Mouse (Mus musculus) liver, adult 2 months (tissue): ENCODE measurements around the gene Gins2. TPM values are rescaled to one million over a fixed set of nuclear protein-coding genes. Genes with fewer than 3 reads are reported as not detected.
A peak's percentile ranks its signal among the peaks of the same experiment; 100 is the strongest.

Experiments
- DNase-seq: peaks from one replicate; pipeline ENCODE4 v3.0.0-alpha.2; 2011; ENCODE audit warnings: low read depth, low spot score; ENCODE audit errors: extremely low read depth
- H3K27ac ChIP-seq: fragments of 200-500 bp; replicated peaks from 2 replicates; pipeline ENCODE4 v1.5.1; 2012; ENCODE audit warnings: low read depth, mild to moderate bottlenecking, control low read depth, inconsistent platforms, low read length; ENCODE audit not compliant: insufficient read depth
- H3K27me3 ChIP-seq: fragments of 200-500 bp; 2 replicates; pipeline ENCODE4 v1.6.1; 2012; ENCODE audit warnings: mild to moderate bottlenecking, moderate library complexity, low read length, inconsistent platforms; ENCODE audit not compliant: control insufficient read depth, insufficient read depth
- H3K36me3 ChIP-seq: fragments of 200-500 bp; 2 replicates; pipeline ENCODE4 v1.6.1; 2012; ENCODE audit warnings: low read length, inconsistent platforms; ENCODE audit not compliant: control insufficient read depth, insufficient read depth
- H3K4me1 ChIP-seq: fragments of 200-500 bp; 2 replicates; pipeline ENCODE4 v1.6.1; 2011; ENCODE audit warnings: low read length; ENCODE audit not compliant: control insufficient read depth, insufficient read depth
- H3K4me3 ChIP-seq: fragments of 200-500 bp; 2 replicates; pipeline ENCODE4 v1.5.1; 2011; ENCODE audit warnings: low read depth, mild to moderate bottlenecking, control low read depth, low read length, moderate library complexity; ENCODE audit not compliant: insufficient read depth
- H3K79me2 ChIP-seq: fragments of 200-500 bp; 2 replicates; pipeline ENCODE4 v1.6.1; 2012; ENCODE audit warnings: inconsistent platforms, mild to moderate bottlenecking, low read length, moderate library complexity; ENCODE audit not compliant: control insufficient read depth, insufficient read depth
- H3K9ac ChIP-seq: fragments of 200-500 bp; 2 replicates; pipeline ENCODE4 v1.6.1; 2012; ENCODE audit warnings: low read depth, mild to moderate bottlenecking, control low read depth, inconsistent platforms, low read length
- CTCF ChIP-seq: fragments of 200-500 bp; IDR thresholded peaks from 2 replicates; pipeline ENCODE4 v1.5.1; 2011; ENCODE audit warnings: low read depth, low read length, control low read depth
- POLR2A ChIP-seq: fragments of 200-500 bp; IDR thresholded peaks from 2 replicates; pipeline ENCODE4 v1.6.1; 2011; ENCODE audit warnings: low read length, control low read depth; ENCODE audit not compliant: insufficient read depth; ENCODE audit errors: extremely low read depth
- WGBS: fragments of 180-500 bp; shearing (Covaris S2); methylation state at CpG from one replicate; pipeline ENCODE4 v1.1.7; 2018; 5-methylcytosine and 5-hydroxymethylcytosine counted together
- polyA plus RNA-seq: library from polyadenylated mRNA; depleted of rRNA; stranded (reverse); fragments of >200 nt; gene quantifications from 2 replicates; pipeline ENCODE4 v1.2.3, GENCODE M21; 2012
- total RNA-seq: library from RNA; depleted of rRNA; stranded (reverse); fragments of >200 nt; gene quantifications from 2 replicates; pipeline ENCODE4 v1.2.3, GENCODE M21; 2014

Gene Gins2
- total and polyA plus RNA-seq, 2 experiments: 0.37 to 1.9 TPM

DNA sequence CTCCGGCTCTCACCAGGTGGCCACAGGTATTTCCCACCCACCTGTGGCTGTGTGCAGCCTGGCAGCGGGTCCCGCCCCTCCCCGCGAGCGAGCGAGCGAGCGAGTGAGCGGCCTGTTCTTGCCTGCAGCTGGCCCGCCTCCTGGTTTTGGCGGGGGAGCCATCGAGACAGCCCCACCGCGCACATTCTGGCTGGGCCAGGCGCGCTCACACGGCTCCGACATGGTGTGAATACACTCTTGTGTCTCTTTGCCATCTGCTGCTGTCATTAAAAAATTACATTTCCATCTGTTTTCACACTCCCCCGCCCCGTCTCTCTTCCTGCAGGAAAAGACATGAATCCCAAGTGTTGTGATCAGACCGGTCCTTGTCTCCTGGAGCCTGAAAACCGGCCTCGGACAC, 9.5 kb upstream of the Gins2 start:
- no peak overlapping the region for H3K4me3 ChIP-seq
- no peak for DNase-seq
- WGBS: 71% methylated on average over 24 of the region's 24 CpGs
- H3K36me3 ChIP-seq: no peaks in the 10 kb centered on the region
- H3K27me3 ChIP-seq: no peaks in the 10 kb centered on the region
- H3K4me1 ChIP-seq: no peaks in the 10 kb centered on the region
- H3K79me2 ChIP-seq: no peaks in the 10 kb centered on the region
- TF ChIP-seq CTCF (no peak), POLR2A (no peak)
- H3K27ac ChIP-seq: no peak overlapping the region
- H3K9ac ChIP-seq: no peak overlapping the region

DNA sequence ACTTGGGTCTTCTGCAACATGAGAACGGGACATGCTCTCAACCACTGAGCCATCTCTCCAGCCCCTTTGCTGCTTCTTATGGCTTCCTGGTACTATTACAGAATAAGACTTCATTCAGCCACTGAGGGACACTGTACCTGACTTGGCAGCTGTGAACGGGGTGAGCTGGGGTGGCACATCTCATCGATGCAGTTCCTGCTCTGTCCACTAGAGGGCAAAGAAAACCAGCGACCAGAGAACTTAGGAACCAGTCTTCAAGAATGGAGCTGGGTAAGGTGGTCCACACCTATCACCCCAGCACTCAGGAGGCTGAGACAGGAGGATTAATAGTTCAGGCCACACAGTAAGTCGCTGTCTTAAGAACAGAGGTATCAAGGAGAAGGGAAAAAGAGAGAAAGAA, 6.9 kb upstream of the Gins2 start:
- TF ChIP-seq CTCF (peak; percentile 85), POLR2A (no peak)
- H3K9ac ChIP-seq: no peak overlapping the region
- H3K36me3 ChIP-seq: no peaks in the 10 kb centered on the region
- peak; percentile 52 for DNase-seq
- no peak overlapping the region for H3K27ac ChIP-seq
- H3K4me3 ChIP-seq: no peak overlapping the region
- no peaks in the 10 kb centered on the region for H3K27me3 ChIP-seq
- no peaks in the 10 kb centered on the region for H3K4me1 ChIP-seq
- H3K79me2 ChIP-seq: no peaks in the 10 kb centered on the region
- WGBS: 11% methylated on average over 5 of the region's 5 CpGs

DNA sequence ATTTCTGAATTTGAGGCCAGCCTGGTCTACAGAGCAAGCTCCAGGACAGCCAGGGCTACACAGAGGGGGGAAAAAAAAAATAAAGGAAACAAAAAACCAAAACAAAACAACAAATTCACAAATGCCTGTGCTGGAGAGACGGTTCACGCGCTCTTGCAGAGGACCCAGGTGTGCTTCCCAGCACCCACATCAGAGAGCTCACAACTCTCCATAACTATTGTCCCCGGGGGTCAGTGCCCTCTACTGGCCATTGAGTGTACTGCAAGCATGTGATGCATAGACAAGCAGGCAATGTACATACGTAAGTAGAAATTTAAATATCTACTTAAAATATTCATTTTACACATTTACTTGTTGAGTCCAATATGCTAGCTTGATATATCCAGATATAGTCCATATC, 5.5 kb upstream of the Gins2 start:
- Histone ChIP-seq H3K4me3 (no peak overlapping the region), H3K27me3 (no peaks in the 10 kb centered on the region), H3K79me2 (no peaks in the 10 kb centered on the region), H3K4me1 (0 out of 2 replicates have a peak, but pooled peaks cover 1% of the 10 kb centered on the region), H3K36me3 (no peaks in the 10 kb centered on the region), H3K9ac (no peak overlapping the region), H3K27ac (no peak overlapping the region)
- whole genome bisulfite sequencing: 85% methylated on average over 5 of the region's 5 CpGs
- no peak for DNase-seq
- TF ChIP-seq CTCF (peak; percentile 67), POLR2A (no peak)

DNA sequence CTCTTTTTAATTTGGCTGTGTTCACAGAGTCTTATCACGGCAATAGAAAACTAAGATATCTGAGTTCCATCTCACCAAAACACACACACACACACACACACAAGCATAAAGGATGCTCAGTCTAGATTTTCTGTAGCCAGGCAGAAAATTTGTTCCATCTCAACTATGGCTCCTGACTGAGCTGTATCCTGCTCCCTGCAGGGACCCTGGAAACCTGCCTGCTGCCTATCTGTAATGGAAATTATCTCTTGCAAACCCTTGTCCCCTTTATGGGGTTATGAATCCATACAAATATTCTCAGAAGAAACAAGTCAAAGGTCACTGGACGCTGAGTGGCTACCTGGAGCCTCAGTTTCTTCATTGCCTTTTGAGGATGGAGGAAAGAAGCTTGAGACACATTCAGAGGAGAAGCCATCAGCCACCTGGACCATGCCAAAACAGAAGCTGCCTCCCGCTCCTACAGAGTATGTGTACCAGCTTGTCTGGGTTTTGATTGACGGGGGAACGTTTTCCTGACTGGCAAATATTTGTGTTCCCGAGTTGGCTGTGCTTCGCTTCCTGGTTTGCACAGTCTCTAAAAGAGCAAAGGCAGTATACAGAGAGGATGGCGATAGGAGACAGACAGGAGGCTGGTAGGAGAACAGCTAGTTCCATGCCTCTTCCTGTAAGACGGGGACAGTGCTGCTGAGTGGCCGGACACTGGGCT, 2.6 kb upstream of the Gins2 start:
- H3K36me3 ChIP-seq: no peaks in the 10 kb centered on the region
- WGBS: 22% methylated on average over 10 of the region's 10 CpGs
- no peak overlapping the region for H3K9ac ChIP-seq
- H3K27ac ChIP-seq: no peak overlapping the region
- H3K4me3 ChIP-seq: no peak overlapping the region
- H3K4me1 ChIP-seq: 0 out of 2 replicates have a peak, but pooled peaks cover 1% of the 10 kb centered on the region
- H3K79me2 ChIP-seq: no peaks in the 10 kb centered on the region
- TF ChIP-seq POLR2A: no peak
- TF ChIP-seq CTCF: no peak
- peak; percentile 15 for DNase-seq
- no peaks in the 10 kb centered on the region for H3K27me3 ChIP-seq

DNA sequence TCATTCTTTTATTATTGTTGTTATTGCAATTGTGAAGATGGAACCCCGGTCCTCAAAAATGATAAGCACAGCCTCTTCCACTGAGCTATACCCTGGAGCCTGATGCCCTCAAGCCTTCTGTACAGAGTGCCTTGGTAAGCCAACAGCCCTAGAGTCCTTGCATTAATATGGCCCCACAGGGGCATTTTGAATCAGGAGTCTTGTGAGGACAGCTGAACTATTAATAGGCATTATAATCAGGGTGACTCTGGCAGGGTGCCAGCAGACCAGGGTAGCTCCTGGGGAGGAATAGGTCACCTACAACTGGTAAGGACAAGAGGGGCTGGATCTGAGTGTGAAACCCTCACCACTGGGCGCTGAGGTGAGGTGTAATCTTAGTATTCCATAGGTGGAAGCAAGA, 817 bp upstream of the Gins2 start:
- H3K4me3 ChIP-seq: no peak overlapping the region
- H3K4me1 ChIP-seq: 0 out of 2 replicates have a peak, but pooled peaks cover 1% of the 10 kb centered on the region
- H3K27me3 ChIP-seq: no peaks in the 10 kb centered on the region
- no peak for DNase-seq
- H3K9ac ChIP-seq: no peak overlapping the region; the same call in 1 of the 2 replicates
- no peaks in the 10 kb centered on the region for H3K79me2 ChIP-seq
- no peaks in the 10 kb centered on the region for H3K36me3 ChIP-seq
- no peak overlapping the region for H3K27ac ChIP-seq
- TF ChIP-seq POLR2A: no peak
- no peak for TF ChIP-seq CTCF
- WGBS: 50% methylated on average over 2 of the region's 2 CpGs

DNA sequence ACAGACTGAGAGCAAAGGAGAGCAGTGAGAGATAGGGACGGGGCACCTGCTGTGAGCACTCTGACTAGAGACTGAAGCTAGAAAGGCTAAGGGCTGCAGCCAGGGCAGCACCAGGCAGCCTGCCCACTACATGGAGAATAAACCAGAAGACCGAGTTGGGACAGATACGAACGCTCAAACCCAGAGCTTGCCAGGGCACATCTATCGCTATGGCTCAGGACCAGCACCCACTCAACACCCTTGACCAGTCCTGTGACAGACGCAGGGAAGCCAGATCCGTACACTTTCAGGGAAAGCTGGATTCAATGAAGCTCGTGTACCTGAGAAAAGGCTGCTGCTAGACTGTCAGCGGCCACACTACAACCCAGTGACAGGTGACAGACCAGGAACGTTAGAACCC, 3.6 kb downstream of the Gins2 start:
- Histone ChIP-seq H3K27ac (no peak overlapping the region), H3K36me3 (no peaks in the 10 kb centered on the region), H3K79me2 (no peaks in the 10 kb centered on the region), H3K9ac (no peak overlapping the region), H3K4me3 (no peak overlapping the region), H3K4me1 (0 out of 2 replicates have a peak, but pooled peaks cover 1% of the 10 kb centered on the region), H3K27me3 (no peaks in the 10 kb centered on the region)
- TF ChIP-seq CTCF: no peak
- TF ChIP-seq POLR2A: no peak
- DNase-seq: no peak
- WGBS: 92% methylated on average over 10 of the region's 10 CpGs
